Mouse (Mus musculus) CH12.LX (cell line): ENCODE data around the gene Kctd3. TPM values are rescaled to one million over a fixed set of nuclear protein-coding genes. Genes with fewer than 3 reads are reported as not detected.
"Not testable (repeated sequence)": the region's sequence is repeated elsewhere in the genome, so short reads cannot be mapped to it uniquely, and the experiment has no call there.

Experiments
- DNase-seq: peaks from one replicate; pipeline ENCODE4 v3.0.0-alpha.2; 2013; ENCODE audit errors: extremely low read depth
- H3K27ac ChIP-seq: 2 replicates; pipeline ENCODE4 v1.5.1; 2012; ENCODE audit warnings: low read depth, mild to moderate bottlenecking, control low read depth, moderate library complexity; ENCODE audit not compliant: insufficient read depth
- H3K27me3 ChIP-seq: replicated peaks from 2 replicates; pipeline ENCODE3; 2012; ENCODE audit warnings: inconsistent platforms
- H3K36me3 ChIP-seq, 2 experiments: replicated peaks in 1 of 2; 2 replicates each; pipeline versions ENCODE3 to v1.6.1; 2012; ENCODE audit warnings: inconsistent platforms in 1 of 2, low read length in 1 of 2, mild to moderate bottlenecking in 1 of 2, mixed read lengths in 1 of 2, moderate library complexity in 1 of 2; ENCODE audit not compliant: control insufficient read depth in 1 of 2, insufficient read depth in 1 of 2
- H3K4me1 ChIP-seq, 2 experiments: 2 replicates each; pipeline ENCODE4 v1.6.1; 2012; ENCODE audit warnings: inconsistent platforms in 1 of 2, moderate library complexity in 1 of 2; ENCODE audit not compliant: insufficient read depth in 2 of 2, control insufficient read depth in 1 of 2
- H3K4me2 ChIP-seq: 2 replicates; pipeline ENCODE4 v1.6.1; 2012; ENCODE audit warnings: low read depth, mild to moderate bottlenecking, control low read depth; ENCODE audit not compliant: poor library complexity, insufficient read depth, severe bottlenecking
- H3K4me3 ChIP-seq, 3 experiments: fragments of 150-350 bp in 1 of 3; sonication (generic) in 1 of 3; replicated peaks in 1 of 3; 2 replicates each; pipeline versions ENCODE3 to v1.5.1; 2011 to 2012; ENCODE audit warnings: low read depth in 2 of 3, low read length in 2 of 3, mild to moderate bottlenecking in 2 of 3, moderate library complexity in 2 of 3, control low read depth in 1 of 3, improper control_type of control experiment in 1 of 3, inconsistent platforms in 1 of 3, mixed read lengths in 1 of 3; ENCODE audit not compliant: poor library complexity in 1 of 3
- H3K79me2 ChIP-seq: replicated peaks from 2 replicates; pipeline ENCODE4 v1.6.1; 2012; ENCODE audit warnings: mild to moderate bottlenecking, moderate library complexity; ENCODE audit not compliant: control insufficient read depth, poor library complexity, insufficient read depth, severe bottlenecking; ENCODE audit errors: extremely low read depth
- H3K9ac ChIP-seq: 2 replicates; pipeline ENCODE4 v1.6.1; 2012; ENCODE audit warnings: low read depth, mild to moderate bottlenecking, control low read depth, moderate library complexity; ENCODE audit not compliant: insufficient read depth
- H3K9me3 ChIP-seq: replicated peaks from 2 replicates; pipeline ENCODE3; 2012; ENCODE audit warnings: low read length, inconsistent platforms, mixed read lengths
- BHLHE40 ChIP-seq: IDR thresholded peaks from 2 replicates; pipeline ENCODE4 v1.6.1; 2011; ENCODE audit warnings: mild to moderate bottlenecking, low read depth, low read length, improper control_type of control experiment
- CHD1 ChIP-seq: IDR thresholded peaks from 2 replicates; pipeline ENCODE4 v1.6.1; 2012; ENCODE audit warnings: low read depth, low read length, improper control_type of control experiment, inconsistent platforms
- CHD2 ChIP-seq: IDR thresholded peaks from 2 replicates; pipeline ENCODE4 v1.6.1; 2011; ENCODE audit warnings: low read length, improper control_type of control experiment
- CTCF ChIP-seq, 2 experiments: IDR thresholded peaks in 1 of 2; conservative IDR thresholded peaks in 1 of 2; 2 replicates each; pipeline ENCODE4 v1.5.1; 2011 to 2012; ENCODE audit warnings: low read depth in 2 of 2, low read length in 2 of 2, improper control_type of control experiment in 1 of 2, inconsistent platforms in 1 of 2, mild to moderate bottlenecking in 1 of 2, moderate library complexity in 1 of 2
- E2F4 ChIP-seq: IDR thresholded peaks from 2 replicates; pipeline ENCODE4 v1.6.1; 2011; ENCODE audit warnings: low read depth, low read length, improper control_type of control experiment; ENCODE audit not compliant: insufficient replicate concordance
- EP300 ChIP-seq: IDR thresholded peaks from 2 replicates; pipeline ENCODE4 v1.6.1; 2011; ENCODE audit warnings: low read length, improper control_type of control experiment
- HCFC1 ChIP-seq: IDR thresholded peaks from 2 replicates; pipeline ENCODE4 v1.6.1; 2012; ENCODE audit warnings: low read depth, mild to moderate bottlenecking, inconsistent platforms, low read length, improper control_type of control experiment
- IRF4 ChIP-seq: IDR thresholded peaks from 2 replicates; pipeline ENCODE4 v1.6.1; 2014; ENCODE audit warnings: low read depth, mild to moderate bottlenecking, inconsistent platforms, low read length, improper control_type of control experiment
- JUN ChIP-seq: IDR thresholded peaks from 2 replicates; pipeline ENCODE4 v1.6.1; 2011; ENCODE audit warnings: low read depth, mild to moderate bottlenecking, low read length, improper control_type of control experiment, moderate library complexity; ENCODE audit not compliant: insufficient read depth
- JUND ChIP-seq: conservative IDR thresholded peaks from 2 replicates; pipeline ENCODE4 v1.6.1; 2011; ENCODE audit warnings: low read depth, low read length, improper control_type of control experiment
- KAT2A ChIP-seq: IDR thresholded peaks from 2 replicates; pipeline ENCODE4 v1.6.1; 2012; ENCODE audit warnings: low read length, improper control_type of control experiment, inconsistent platforms; ENCODE audit not compliant: insufficient replicate concordance
- MAX ChIP-seq: IDR thresholded peaks from 2 replicates; pipeline ENCODE4 v1.6.1; 2011; ENCODE audit warnings: low read length, improper control_type of control experiment
- MEF2A ChIP-seq: IDR thresholded peaks from 2 replicates; pipeline ENCODE4 v1.6.1; 2014; ENCODE audit warnings: low read depth, mild to moderate bottlenecking, inconsistent platforms, low read length, improper control_type of control experiment, borderline replicate concordance
- MYC ChIP-seq: IDR thresholded peaks from 2 replicates; pipeline ENCODE4 v1.6.1; 2011; ENCODE audit warnings: low read depth, mild to moderate bottlenecking, improper control_type of control experiment, low read length
- NELFE ChIP-seq: IDR thresholded peaks from 2 replicates; pipeline ENCODE4 v1.6.1; 2011; ENCODE audit warnings: low read depth, low read length, improper control_type of control experiment
- NRF1 ChIP-seq: IDR thresholded peaks from 2 replicates; pipeline ENCODE4 v1.6.1; 2014; ENCODE audit warnings: low read depth, mild to moderate bottlenecking, inconsistent platforms, low read length, improper control_type of control experiment, moderate library complexity
- PAX5 ChIP-seq: IDR thresholded peaks from 2 replicates; pipeline ENCODE4 v1.6.1; 2012; ENCODE audit warnings: low read length, inconsistent platforms, mixed read lengths
- POLR2A ChIP-seq: IDR thresholded peaks from 2 replicates; pipeline ENCODE4 v1.6.1; 2011; ENCODE audit warnings: low read depth, mild to moderate bottlenecking, improper control_type of control experiment, low read length
- RAD21 ChIP-seq: IDR thresholded peaks from 2 replicates; pipeline ENCODE4 v1.6.1; 2011; ENCODE audit warnings: low read depth, mild to moderate bottlenecking, low read length, improper control_type of control experiment, moderate library complexity
- RCOR1 ChIP-seq: conservative IDR thresholded peaks from 2 replicates; pipeline ENCODE4 v1.6.1; 2012; ENCODE audit warnings: low read depth, mild to moderate bottlenecking, inconsistent platforms, low read length, improper control_type of control experiment
- SMC3 ChIP-seq: IDR thresholded peaks from 2 replicates; pipeline ENCODE4 v1.6.1; 2011; ENCODE audit warnings: low read depth, low read length, improper control_type of control experiment
- TBP ChIP-seq: conservative IDR thresholded peaks from 2 replicates; pipeline ENCODE4 v1.6.1; 2011; ENCODE audit warnings: low read depth, low read length, improper control_type of control experiment
- TCF12 ChIP-seq: IDR thresholded peaks from 2 replicates; pipeline ENCODE4 v1.6.1; 2014; ENCODE audit warnings: low read depth, mild to moderate bottlenecking, inconsistent platforms, low read length, improper control_type of control experiment
- USF1 ChIP-seq: IDR thresholded peaks from 2 replicates; pipeline ENCODE4 v1.6.1; 2014; ENCODE audit warnings: low read depth, mild to moderate bottlenecking, inconsistent platforms, low read length, improper control_type of control experiment
- USF2 ChIP-seq: conservative IDR thresholded peaks from 2 replicates; pipeline ENCODE4 v1.6.1; 2011; ENCODE audit warnings: low read depth, low read length, improper control_type of control experiment
- ZMIZ1 ChIP-seq: IDR thresholded peaks from 2 replicates; pipeline ENCODE4 v1.6.1; 2012; ENCODE audit warnings: low read depth, mild to moderate bottlenecking, inconsistent platforms, low read length, improper control_type of control experiment
- ZNF384 ChIP-seq: IDR thresholded peaks from 2 replicates; pipeline ENCODE4 v1.6.1; 2012; ENCODE audit warnings: low read depth, low read length, improper control_type of control experiment, inconsistent platforms
- dilution Hi-C: fragments of 300-500 bp; cut with MboI; formaldehyde crosslinking; loops from 2 replicates; pipeline ENCODE4 v1.14.3; 2020; ENCODE audit warnings: low sequenced_read_pairs; ENCODE audit not compliant: extremely low pct_unique_long_range_greater_than_20kb, extremely low pct_ligation_motif_present
- in situ Hi-C: fragments of 300-500 bp; cut with MboI; formaldehyde crosslinking; loops from 3 replicates; pipeline ENCODE4 v1.14.3; 2019; ENCODE audit warnings: low sequenced_read_pairs, low pct_ligation_motif_present, low pct_unique_long_range_greater_than_20kb, mixed read lengths
- polyA plus RNA-seq: library from polyadenylated mRNA; unstranded; fragments of >175 nt; gene quantifications from 2 replicates; pipeline ENCODE4 v1.2.1, GENCODE M21; 2012; ENCODE audit warnings: low read depth; ENCODE audit not compliant: insufficient read length
- total RNA-seq, 2 experiments: library from RNA; depleted of rRNA; stranded (reverse); fragments of 300-350 nt in 1 of 2; fragments of >200 nt in 1 of 2; gene quantifications; 2 replicates each; pipeline ENCODE4 v1.2.3; 2012 to 2014

Kctd3 gene
- total and polyA plus RNA-seq, 3 experiments = 8.9 to 18.0 (median 15.4) TPM

GRCm38 (mm10) chr1:189039348-189039747 lies 31.7 kb upstream of the Kctd3 start:
- Histone ChIP-seq H3K4me2 (no peak overlapping the region), H3K79me2 (no peaks in the 10 kb centered on the region), H3K4me1 (peaks cover 2 to 5% of the 10 kb centered on the region in 2 experiments; a peak in 1 of 4 replicates), H3K9ac (no peak overlapping the region), H3K27me3 (no peaks in the 10 kb centered on the region), H3K4me3 (no peak overlapping the region), H3K9me3 (no peaks in the 10 kb centered on the region), H3K36me3 (no peaks in the 10 kb centered on the region), H3K27ac (no peak overlapping the region)
- DNase-seq = no peak
- TF ChIP-seq EP300 (no peak), USF2 (no peak), POLR2A (no peak), JUN (no peak), CTCF (conservative IDR thresholded peaks at IDR 0.05 in 1 of 2, IDR thresholded peaks at IDR 0.05 in 1 of 2; ENCODE audit: low read depth in 2 of 2, low read length in 2 of 2) (no peak), CHD2 (no peak), MYC (no peak), PAX5 (no peak), ZMIZ1 (no peak), USF1 (no peak), IRF4 (no peak), NELFE (no peak), JUND (no peak), NRF1 (no peak), E2F4 (no peak)
- dilution Hi-C loops = no loop called here
- in situ Hi-C loops = no loop called here

- H3K9ac ChIP-seq, H3K79me2 ChIP-seq, H3K27me3 ChIP-seq, H3K9me3 ChIP-seq, H3K36me3 ChIP-seq, in situ Hi-C loops, H3K27ac ChIP-seq: not testable (repeated sequence)
- TF ChIP-seq USF2 = peak; percentile 92
- peak; percentile 75 for TF ChIP-seq MAX
- peak; percentile 35; the same call in 1 of the 2 replicates for TF ChIP-seq MYC
- peak; percentile 59 for TF ChIP-seq USF1
- peak; percentile 42; the same call in 1 of the 2 replicates for TF ChIP-seq BHLHE40
- TF ChIP-seq, all 38 proteins: peak for 5; not testable (repeated sequence) for 33
- H3K4me1 ChIP-seq, H3K4me2 ChIP-seq, H3K4me3 ChIP-seq, dilution Hi-C loops: not testable (repeated sequence)
- DNase-seq = peak; percentile 10
These were observed 25.2 kb upstream of the Kctd3 start for GRCm38 (mm10) chr1:189032817-189033216.

- DNase-seq = no peak
- H3K4me3 ChIP-seq = no peak overlapping the region
- no peaks in the 10 kb centered on the region for H3K36me3 ChIP-seq
- no peak overlapping the region for H3K9ac ChIP-seq
- H3K27ac ChIP-seq = no peak overlapping the region
- no peak overlapping the region for H3K4me2 ChIP-seq
- no peak for TF ChIP-seq PAX5
- TF ChIP-seq SMC3 = no peak
- TF ChIP-seq USF1 = no peak
- no peak for TF ChIP-seq TBP
- TF ChIP-seq RCOR1 = no peak
- TF ChIP-seq HCFC1 = no peak
- TF ChIP-seq TCF12 = no peak
- TF ChIP-seq RAD21 = no peak
- no peak for TF ChIP-seq MYC
- TF ChIP-seq EP300 = no peak
- no peak for TF ChIP-seq KAT2A
- TF ChIP-seq MEF2A = no peak
- no peak for TF ChIP-seq CTCF (conservative IDR thresholded peaks at IDR 0.05 in 1 of 2, IDR thresholded peaks at IDR 0.05 in 1 of 2; ENCODE audit: low read depth in 2 of 2, low read length in 2 of 2)
- no peak for TF ChIP-seq CHD2
- no peak for TF ChIP-seq ZNF384
- no peak for TF ChIP-seq NELFE
- no peak for TF ChIP-seq BHLHE40
- no peak for TF ChIP-seq CHD1
- TF ChIP-seq IRF4 = no peak
- TF ChIP-seq, all 38 proteins: peak for 0
- peaks cover 2 to 5% of the 10 kb centered on the region in 2 experiments; a peak in 1 of 4 replicates for H3K4me1 ChIP-seq
- dilution Hi-C loops (no loop called here), in situ Hi-C loops (no loop called here)
- H3K79me2 ChIP-seq = no peaks in the 10 kb centered on the region
- H3K9me3 ChIP-seq = no peaks in the 10 kb centered on the region
- no peaks in the 10 kb centered on the region for H3K27me3 ChIP-seq
These were observed 23.3 kb upstream of the Kctd3 start for GRCm38 (mm10) chr1:189030975-189031374.
